Mouse (Mus musculus): ENCODE measurements around the gene Abi2. TPM values are rescaled to one million over a fixed set of nuclear protein-coding genes. Genes with fewer than 3 reads are reported as not detected.

Gene Abi2
- 27.6 and 34.3 TPM in 2 replicates for polyA plus RNA-seq (2014; fragmentation: Nextera tagmentation; extraction: Ambion mirVana)

DNA sequence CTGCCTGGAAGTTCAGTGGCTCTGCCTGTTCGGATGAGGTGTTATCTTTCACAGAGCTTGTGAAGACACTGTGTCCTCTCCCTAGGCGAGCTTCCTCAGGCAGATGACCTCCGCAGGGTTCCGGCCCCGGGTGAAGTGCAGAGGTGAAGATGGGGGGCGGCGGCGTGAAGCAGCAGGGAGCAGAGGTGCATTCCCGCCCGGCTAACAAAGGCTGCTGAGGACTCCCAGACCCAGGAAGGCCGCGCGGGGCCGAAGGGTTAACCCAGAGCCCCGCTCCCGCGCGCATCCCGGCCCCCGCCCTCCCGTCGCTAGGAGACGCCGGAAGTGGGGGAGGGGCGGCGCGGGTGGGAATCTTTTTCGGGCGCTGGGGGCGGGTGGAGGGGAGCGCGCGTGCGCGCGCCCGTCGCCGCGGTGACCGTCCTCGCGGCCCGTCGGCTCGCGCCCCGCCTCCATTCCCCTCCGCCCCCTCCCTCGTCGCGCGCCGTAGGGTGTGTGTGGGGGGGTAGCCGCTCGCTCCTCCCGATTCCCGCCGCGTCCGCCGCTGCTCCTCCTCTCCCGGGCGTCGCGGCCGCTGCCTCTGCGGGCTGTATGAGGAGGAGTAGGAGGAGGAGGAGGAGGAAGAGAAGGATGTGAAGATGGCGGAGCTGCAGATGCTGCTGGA lies at the start of gene Abi2:
TSS of gene Abi2 (plus strand) at position 452 of the 661 bp plus-strand sequence.
- peak within 1 kb of the TSS; percentile 87 for H3K27ac ChIP-seq (ENCODE audit: low read length)
- no peaks in the 10 kb centered on the region for H3K27me3 ChIP-seq (ENCODE audit: control insufficient read depth, insufficient read depth, low read length)
- peak within 1 kb of the TSS; percentile 93 for H3K9ac ChIP-seq (replicated peaks; ENCODE audit: low read depth, low read length)
- H3K9me3 ChIP-seq (ENCODE audit: control insufficient read depth, low read depth, low read length): no peaks in the 10 kb centered on the region
- peak within 1 kb of the TSS; percentile 62 for H3K4me2 ChIP-seq (replicated peaks; ENCODE audit: low read depth, low read length)
- WGBS: under 1% methylated on average over 56 of the region's 69 CpGs
- no peaks in the 10 kb centered on the region for H3K36me3 ChIP-seq (ENCODE audit: control insufficient read depth, insufficient read depth, low read length)
- ATAC-seq (ENCODE audit: insufficient number of reproducible peaks, insufficient read depth, low FRiP score, low read depth): peak; percentile 91
- H3K4me1 ChIP-seq (ENCODE audit: control insufficient read depth, insufficient read depth, low read length): 0 out of 2 replicates have a peak, but pooled peaks cover 3% of the 10 kb centered on the region
- peak within 1 kb of the TSS; percentile 79 for H3K4me3 ChIP-seq (ENCODE audit: low read depth, low read length)

DNA sequence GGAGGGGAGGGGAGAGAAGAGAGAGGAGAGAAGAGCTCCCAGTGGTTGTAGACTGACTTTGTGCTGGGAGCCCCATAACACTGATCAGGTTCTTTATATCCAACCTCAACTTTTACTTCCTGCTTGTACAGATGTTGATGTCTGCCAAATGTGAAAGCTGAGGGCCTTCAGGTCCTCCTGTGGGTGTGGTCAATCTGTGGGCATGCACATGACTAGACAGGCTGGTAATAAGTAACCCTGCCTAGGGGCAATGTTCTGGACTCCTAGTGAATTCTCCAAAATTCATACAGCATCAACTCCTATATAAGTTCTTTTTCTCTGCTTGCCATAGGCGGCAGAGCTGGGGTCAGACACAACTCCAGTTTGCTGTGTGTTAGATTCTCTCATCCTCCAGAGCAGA lies 47.8 kb upstream of the Abi2 start:
- H3K36me3 ChIP-seq (ENCODE audit: control insufficient read depth, insufficient read depth, low read length): peaks cover 9% of the 10 kb centered on the region
- no peak overlapping the region for H3K9ac ChIP-seq (replicated peaks; ENCODE audit: low read depth, low read length)
- no peak for ATAC-seq (ENCODE audit: insufficient number of reproducible peaks, insufficient read depth, low FRiP score, low read depth)
- no peak overlapping the region for H3K4me2 ChIP-seq (replicated peaks; ENCODE audit: low read depth, low read length)
- no peaks in the 10 kb centered on the region for H3K9me3 ChIP-seq (ENCODE audit: control insufficient read depth, low read depth, low read length)
- no peak overlapping the region for H3K27ac ChIP-seq (ENCODE audit: low read length)
- no peaks in the 10 kb centered on the region for H3K27me3 ChIP-seq (ENCODE audit: control insufficient read depth, insufficient read depth, low read length)
- 100% methylated on average over 1 of the region's 1 CpGs for WGBS
- no peak overlapping the region for H3K4me3 ChIP-seq (ENCODE audit: low read depth, low read length)
- no peaks in the 10 kb centered on the region for H3K4me1 ChIP-seq (ENCODE audit: control insufficient read depth, insufficient read depth, low read length)

- Histone ChIP-seq H3K9ac (replicated peaks; ENCODE audit: low read depth, low read length) (no peak overlapping the region), H3K27me3 (ENCODE audit: control insufficient read depth, insufficient read depth, low read length) (no peaks in the 10 kb centered on the region), H3K36me3 (ENCODE audit: control insufficient read depth, insufficient read depth, low read length) (peaks cover 13% of the 10 kb centered on the region), H3K4me3 (ENCODE audit: low read depth, low read length) (no peak overlapping the region), H3K4me2 (replicated peaks; ENCODE audit: low read depth, low read length) (no peak overlapping the region), H3K9me3 (ENCODE audit: control insufficient read depth, low read depth, low read length) (no peaks in the 10 kb centered on the region), H3K4me1 (ENCODE audit: control insufficient read depth, insufficient read depth, low read length) (no peaks in the 10 kb centered on the region), H3K27ac (ENCODE audit: low read length) (no peak overlapping the region)
- no peak for ATAC-seq (ENCODE audit: insufficient number of reproducible peaks, insufficient read depth, low FRiP score, low read depth)
- 97% methylated on average over 1 of the region's 1 CpGs for WGBS
Measured at GRCm38 (mm10) chr1:60376556-60376955, 32.9 kb upstream of the Abi2 start.

DNA sequence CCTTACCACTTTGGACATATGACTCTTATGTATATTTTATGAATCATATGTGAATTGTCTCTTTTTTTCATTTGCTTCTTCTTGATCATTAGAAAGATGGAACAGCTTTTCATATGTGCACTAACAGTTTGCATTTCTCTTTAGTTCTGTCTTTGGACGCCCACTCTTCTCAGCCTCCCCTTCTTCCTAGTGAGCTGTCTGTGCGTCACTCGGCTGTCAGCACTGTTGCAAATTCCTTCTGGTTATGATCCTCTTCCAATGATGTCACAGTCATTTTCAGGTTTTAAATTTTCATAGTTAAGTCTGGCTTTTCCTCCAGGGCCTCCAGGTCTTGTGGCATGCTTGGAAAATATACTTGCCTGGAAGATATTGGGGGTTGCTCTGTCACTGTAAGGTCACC lies 27.5 kb upstream of the Abi2 start:
- Histone ChIP-seq H3K4me3 (ENCODE audit: low read depth, low read length) (no peak overlapping the region), H3K4me1 (ENCODE audit: control insufficient read depth, insufficient read depth, low read length) (no peaks in the 10 kb centered on the region), H3K9me3 (ENCODE audit: control insufficient read depth, low read depth, low read length) (no peaks in the 10 kb centered on the region), H3K9ac (replicated peaks; ENCODE audit: low read depth, low read length) (no peak overlapping the region), H3K27me3 (ENCODE audit: control insufficient read depth, insufficient read depth, low read length) (no peaks in the 10 kb centered on the region), H3K4me2 (replicated peaks; ENCODE audit: low read depth, low read length) (no peak overlapping the region), H3K27ac (ENCODE audit: low read length) (no peak overlapping the region), H3K36me3 (ENCODE audit: control insufficient read depth, insufficient read depth, low read length) (peaks cover 13% of the 10 kb centered on the region; the same call in 1 of the 2 replicates)
- ATAC-seq (ENCODE audit: insufficient number of reproducible peaks, insufficient read depth, low FRiP score, low read depth): no peak
- 96% methylated on average over 3 of the region's 3 CpGs for WGBS

DNA sequence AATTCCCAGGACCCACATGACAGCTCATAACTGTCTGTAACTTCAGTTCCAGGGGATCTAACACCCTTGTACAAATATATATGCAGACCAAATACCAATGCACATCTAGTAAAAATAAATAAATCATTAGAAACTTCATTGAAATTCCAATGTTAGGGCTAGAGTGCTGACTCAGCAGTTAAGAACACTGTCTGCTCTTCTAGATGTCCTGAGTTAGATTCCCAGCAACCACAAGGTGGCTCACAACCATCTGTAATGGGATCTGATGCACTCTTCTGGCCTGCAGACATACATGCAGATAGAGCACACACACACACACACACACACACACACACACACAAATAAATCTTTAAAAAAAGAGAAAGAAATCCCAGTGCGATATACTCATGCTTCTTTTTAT lies 4.6 kb upstream of the Abi2 start:
- Histone ChIP-seq H3K27ac (ENCODE audit: low read length) (no peak overlapping the region), H3K9me3 (ENCODE audit: control insufficient read depth, low read depth, low read length) (no peaks in the 10 kb centered on the region), H3K36me3 (ENCODE audit: control insufficient read depth, insufficient read depth, low read length) (no peaks in the 10 kb centered on the region), H3K4me1 (ENCODE audit: control insufficient read depth, insufficient read depth, low read length) (0 out of 2 replicates have a peak, but pooled peaks cover 3% of the 10 kb centered on the region), H3K4me3 (ENCODE audit: low read depth, low read length) (no peak overlapping the region), H3K27me3 (ENCODE audit: control insufficient read depth, insufficient read depth, low read length) (no peaks in the 10 kb centered on the region), H3K9ac (replicated peaks; ENCODE audit: low read depth, low read length) (no peak overlapping the region), H3K4me2 (replicated peaks; ENCODE audit: low read depth, low read length) (no peak overlapping the region)
- ATAC-seq (ENCODE audit: insufficient number of reproducible peaks, insufficient read depth, low FRiP score, low read depth): no peak
- 92% methylated on average over 1 of the region's 1 CpGs for whole genome bisulfite sequencing

GRCm38 (mm10) chr1:60408501-60409167 lies 785 bp upstream of the Abi2 start:
- Histone ChIP-seq H3K9me3 (ENCODE audit: control insufficient read depth, low read depth, low read length) (no peaks in the 10 kb centered on the region), H3K4me3 (ENCODE audit: low read depth, low read length) (peak overlapping the region; percentile 79), H3K4me2 (replicated peaks; ENCODE audit: low read depth, low read length) (peak overlapping the region; percentile 62), H3K4me1 (ENCODE audit: control insufficient read depth, insufficient read depth, low read length) (0 out of 2 replicates have a peak, but pooled peaks cover 3% of the 10 kb centered on the region), H3K27me3 (ENCODE audit: control insufficient read depth, insufficient read depth, low read length) (no peaks in the 10 kb centered on the region), H3K9ac (replicated peaks; ENCODE audit: low read depth, low read length) (peak overlapping the region; percentile 72), H3K36me3 (ENCODE audit: control insufficient read depth, insufficient read depth, low read length) (no peaks in the 10 kb centered on the region), H3K27ac (ENCODE audit: low read length) (peak overlapping the region; percentile 87; the same call in 1 of the 2 replicates)
- WGBS: 12% methylated on average over 13 of the region's 13 CpGs
- ATAC-seq (ENCODE audit: insufficient number of reproducible peaks, insufficient read depth, low FRiP score, low read depth): no peak; the same call in 1 of the 2 replicates

DNA sequence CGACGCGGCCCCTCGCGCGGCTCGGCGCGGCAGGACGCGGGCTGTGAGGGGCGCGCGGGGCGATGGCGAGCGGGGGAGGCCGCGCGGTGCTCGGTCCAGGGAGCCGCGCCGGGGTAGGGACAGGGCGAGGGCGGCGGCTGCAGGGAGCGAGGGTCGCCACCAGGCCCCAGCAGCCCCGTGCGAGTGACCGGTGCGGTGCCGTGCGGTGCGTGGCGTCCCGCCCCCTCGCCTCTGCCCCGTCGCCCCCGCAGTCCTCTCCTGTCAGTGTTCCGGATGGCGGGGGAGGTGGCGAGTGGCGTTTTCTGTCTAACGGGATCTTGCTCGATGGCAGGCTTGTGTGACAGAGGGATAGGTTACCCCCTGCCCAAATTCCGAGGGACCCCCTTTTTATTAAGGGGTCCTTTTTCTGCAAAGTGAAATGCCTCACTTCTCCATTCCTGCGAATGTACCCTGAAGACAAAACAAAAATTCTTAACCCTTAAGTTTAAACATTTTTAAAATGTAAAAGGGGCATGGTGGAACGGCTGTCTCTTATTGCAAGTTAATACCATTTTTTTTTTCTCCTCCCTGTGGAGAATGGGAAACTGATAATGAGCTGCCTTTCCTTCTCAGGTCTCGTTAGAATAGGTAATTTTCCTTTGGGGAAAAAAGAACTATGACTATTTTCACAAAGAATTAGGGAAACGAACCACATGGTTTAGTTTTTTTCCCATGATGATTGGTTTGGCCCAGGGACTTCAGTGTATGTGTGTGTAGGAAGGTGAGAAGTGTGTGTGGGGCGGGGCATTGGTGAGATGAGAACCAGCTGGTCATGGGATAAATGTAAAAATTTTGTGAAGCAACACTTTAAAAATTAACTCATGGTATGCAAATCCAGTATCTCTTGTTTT lies 754 bp downstream of the Abi2 start:
- H3K36me3 ChIP-seq (ENCODE audit: control insufficient read depth, insufficient read depth, low read length): no peaks in the 10 kb centered on the region
- 1% methylated on average over 40 of the region's 54 CpGs for WGBS
- no peaks in the 10 kb centered on the region for H3K9me3 ChIP-seq (ENCODE audit: control insufficient read depth, low read depth, low read length)
- H3K9ac ChIP-seq (replicated peaks; ENCODE audit: low read depth, low read length): peak overlapping the region; percentile 93
- peak overlapping the region; percentile 86 for H3K27ac ChIP-seq (ENCODE audit: low read length)
- peak overlapping the region; percentile 79 for H3K4me3 ChIP-seq (ENCODE audit: low read depth, low read length)
- H3K27me3 ChIP-seq (ENCODE audit: control insufficient read depth, insufficient read depth, low read length): no peaks in the 10 kb centered on the region
- peak overlapping the region; percentile 33 for H3K4me2 ChIP-seq (replicated peaks; ENCODE audit: low read depth, low read length)
- ATAC-seq (ENCODE audit: insufficient number of reproducible peaks, insufficient read depth, low FRiP score, low read depth): peak; percentile 78
- 0 out of 2 replicates have a peak, but pooled peaks cover 3% of the 10 kb centered on the region for H3K4me1 ChIP-seq (ENCODE audit: control insufficient read depth, insufficient read depth, low read length)

DNA sequence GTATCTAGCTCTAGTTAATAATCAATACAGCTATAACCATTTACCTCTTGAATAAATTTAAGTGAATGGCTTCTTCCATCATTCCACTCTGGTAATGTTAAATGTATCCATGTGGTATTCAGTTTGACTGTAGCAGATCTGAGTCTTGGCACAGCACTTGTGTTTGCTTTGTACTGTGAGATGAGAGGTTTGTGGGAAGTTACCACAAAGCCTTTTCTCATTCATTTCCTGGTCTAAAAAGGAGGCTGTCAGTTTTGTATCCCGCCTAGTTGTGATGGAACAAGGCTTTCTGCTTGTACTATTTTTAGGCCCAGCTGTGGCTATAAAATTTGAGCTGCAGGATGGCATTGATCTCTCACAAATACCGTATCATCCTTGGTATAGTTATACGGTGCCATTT lies 7.3 kb downstream of the Abi2 start:
- no peaks in the 10 kb centered on the region for H3K36me3 ChIP-seq (ENCODE audit: control insufficient read depth, insufficient read depth, low read length)
- H3K27me3 ChIP-seq (ENCODE audit: control insufficient read depth, insufficient read depth, low read length): no peaks in the 10 kb centered on the region
- no peaks in the 10 kb centered on the region for H3K4me1 ChIP-seq (ENCODE audit: control insufficient read depth, insufficient read depth, low read length)
- H3K9me3 ChIP-seq (ENCODE audit: control insufficient read depth, low read depth, low read length): no peaks in the 10 kb centered on the region
- no peak overlapping the region for H3K4me3 ChIP-seq (ENCODE audit: low read depth, low read length)
- H3K27ac ChIP-seq (ENCODE audit: low read length): no peak overlapping the region
- no peak overlapping the region for H3K9ac ChIP-seq (replicated peaks; ENCODE audit: low read depth, low read length)
- 80% methylated on average over 3 of the region's 3 CpGs for WGBS
- ATAC-seq (ENCODE audit: insufficient number of reproducible peaks, insufficient read depth, low FRiP score, low read depth): no peak
- no peak overlapping the region for H3K4me2 ChIP-seq (replicated peaks; ENCODE audit: low read depth, low read length)

Data from stomach, embryonic 14.5 days (tissue).